Mouse (Mus musculus): ENCODE results near the gene Hist1h1b. TPM values are rescaled to one million over a fixed set of nuclear protein-coding genes. Genes with fewer than 3 reads are reported as not detected.
A peak's percentile ranks its signal among the peaks of the same experiment; 100 is the strongest.
"Not testable (repeated sequence)": the region's sequence is repeated elsewhere in the genome, so short reads cannot be mapped to it uniquely, and the experiment has no call there.

Gene Hist1h1b
- polyA plus RNA-seq, 1 experiment from 2014 or later, result 20.4 TPM

DNA sequence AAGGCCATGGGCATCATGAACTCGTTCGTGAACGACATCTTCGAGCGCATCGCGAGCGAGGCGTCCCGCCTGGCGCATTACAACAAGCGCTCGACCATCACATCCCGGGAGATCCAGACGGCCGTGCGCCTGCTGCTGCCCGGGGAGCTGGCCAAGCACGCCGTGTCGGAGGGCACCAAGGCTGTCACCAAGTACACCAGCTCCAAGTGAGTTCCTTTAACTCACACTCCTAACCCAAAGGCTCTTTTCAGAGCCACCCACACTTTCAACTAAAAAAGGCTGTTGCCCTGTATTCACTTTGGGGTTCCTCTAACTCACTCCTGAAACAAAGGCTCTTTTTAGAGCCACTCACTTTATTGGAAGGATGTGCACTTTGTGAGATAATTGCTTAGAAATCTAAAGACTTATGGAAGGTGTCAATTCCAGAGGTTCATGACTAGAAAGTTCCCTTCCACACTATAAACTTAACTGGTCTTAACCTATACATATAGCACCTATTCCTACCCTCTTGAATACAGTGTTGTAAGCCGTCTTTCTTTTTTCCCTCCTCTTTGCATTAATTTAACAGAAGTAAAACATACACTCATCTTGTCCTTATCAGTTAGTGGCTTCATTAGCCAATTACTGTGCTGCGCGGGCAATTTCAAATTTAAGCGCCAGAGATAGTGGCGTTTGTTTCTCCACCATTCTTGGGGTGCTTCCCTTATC is 26.0 kb downstream of the Hist1h1b start:
- DNase-seq (ENCODE audit: low spot score), result peak; percentile 51
- H3K27ac ChIP-seq (ENCODE audit: low read depth, low read length), result peak overlapping the region; percentile 99
- H3K9ac ChIP-seq (ENCODE audit: low read depth, low read length), result peak overlapping the region; percentile 70
- not testable (repeated sequence) for H3K36me3 ChIP-seq (ENCODE audit: control insufficient read depth, insufficient read depth, low read length); H3K27me3 ChIP-seq (replicated peaks; ENCODE audit: control insufficient read depth, insufficient read depth, low read length); H3K4me1 ChIP-seq (replicated peaks; ENCODE audit: control insufficient read depth, insufficient read depth, low read length); H3K9me3 ChIP-seq (ENCODE audit: control insufficient read depth, low read length)
- 0% methylated on average over 9 of the region's 26 CpGs for WGBS
- H3K4me3 ChIP-seq (ENCODE audit: low read depth, low read length), result peak overlapping the region; percentile 42
- ATAC-seq (replicated peaks; ENCODE audit: low FRiP score), result peak; percentile 27
- peak overlapping the region; percentile 59 for H3K4me2 ChIP-seq

GRCm38 (mm10) chr13:21753524-21754285 is 26.7 kb downstream of the Hist1h1b start, which contains the start of the genes Hist1h2ak and Hist1h2bn:
Hist1h2ak (minus strand) TSS chr13:21753827.
Hist1h2bn (plus strand) TSS chr13:21754123.
- H3K9ac ChIP-seq (ENCODE audit: low read depth, low read length), result peak within 1 kb of the TSS; percentile 70
- WGBS, result under 1% methylated on average over 39 of the region's 50 CpGs
- H3K27me3 ChIP-seq (replicated peaks; ENCODE audit: control insufficient read depth, insufficient read depth, low read length), result not testable (repeated sequence)

GRCm38 (mm10) chr13:21753051-21753523 is 27.3 kb downstream of the Hist1h1b start:
- DNase-seq (ENCODE audit: low spot score), result no peak
- H3K27me3 ChIP-seq (replicated peaks; ENCODE audit: control insufficient read depth, insufficient read depth, low read length), result no peaks in the 10 kb centered on the region
- ATAC-seq (replicated peaks; ENCODE audit: low FRiP score), result no peak
- WGBS, result 2% methylated on average over 10 of the region's 10 CpGs
- peaks cover 11% of the 10 kb centered on the region for H3K4me1 ChIP-seq (replicated peaks; ENCODE audit: control insufficient read depth, insufficient read depth, low read length)
- H3K4me3 ChIP-seq (ENCODE audit: low read depth, low read length), result peak overlapping the region; percentile 41
- H3K9ac ChIP-seq (ENCODE audit: low read depth, low read length), result peak overlapping the region; percentile 66
- H3K27ac ChIP-seq (ENCODE audit: low read depth, low read length), result peak overlapping the region; percentile 97
- H3K4me2 ChIP-seq, result peak overlapping the region; percentile 61
- H3K9me3 ChIP-seq (ENCODE audit: control insufficient read depth, low read length), result no peaks in the 10 kb centered on the region
- no peaks in the 10 kb centered on the region for H3K36me3 ChIP-seq (ENCODE audit: control insufficient read depth, insufficient read depth, low read length)

More at GRCm38 (mm10) chr13:21753524-21754285, 26.7 kb downstream of the Hist1h1b start, which contains the start of the genes Hist1h2ak and Hist1h2bn:
- H3K27ac ChIP-seq (ENCODE audit: low read depth, low read length), result peak within 1 kb of the TSS; percentile 99
- peak; percentile 83 for ATAC-seq (replicated peaks; ENCODE audit: low FRiP score)
- peak within 1 kb of the TSS; percentile 61 for H3K4me2 ChIP-seq
- H3K9me3 ChIP-seq (ENCODE audit: control insufficient read depth, low read length); H3K4me1 ChIP-seq (replicated peaks; ENCODE audit: control insufficient read depth, insufficient read depth, low read length); H3K36me3 ChIP-seq (ENCODE audit: control insufficient read depth, insufficient read depth, low read length): not testable (repeated sequence)
- peak within 1 kb of the TSS; percentile 42 for H3K4me3 ChIP-seq (ENCODE audit: low read depth, low read length)
- peak; percentile 74 for DNase-seq (ENCODE audit: low spot score)

DNA sequence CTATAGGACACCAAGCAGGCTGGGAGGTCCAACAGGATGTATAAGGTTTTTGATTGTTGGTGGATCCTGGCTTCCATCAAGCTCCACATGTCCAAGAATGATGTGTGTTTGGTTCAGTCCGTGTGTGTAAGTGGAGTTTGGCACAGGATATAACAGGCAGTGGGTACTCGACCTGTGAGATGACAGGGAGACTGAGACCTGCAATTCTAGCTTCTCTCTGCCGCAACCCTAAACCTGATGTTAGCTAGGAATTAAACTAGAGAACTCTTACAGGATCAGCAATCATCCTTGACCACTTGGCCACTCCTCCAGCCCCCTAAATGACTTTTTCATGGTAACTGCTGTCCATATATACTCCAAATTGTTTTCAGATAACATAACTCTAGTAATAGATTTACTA is 28.1 kb downstream of the Hist1h1b start:
- no peaks in the 10 kb centered on the region for H3K27me3 ChIP-seq (replicated peaks; ENCODE audit: control insufficient read depth, insufficient read depth, low read length)
- H3K9me3 ChIP-seq (ENCODE audit: control insufficient read depth, low read length), result no peaks in the 10 kb centered on the region
- peaks cover 11% of the 10 kb centered on the region for H3K4me1 ChIP-seq (replicated peaks; ENCODE audit: control insufficient read depth, insufficient read depth, low read length)
- peak; percentile 50 for DNase-seq (ENCODE audit: low spot score)
- no peaks in the 10 kb centered on the region for H3K36me3 ChIP-seq (ENCODE audit: control insufficient read depth, insufficient read depth, low read length)
- peak overlapping the region; percentile 97 for H3K27ac ChIP-seq (ENCODE audit: low read depth, low read length)
- ATAC-seq (replicated peaks; ENCODE audit: low FRiP score), result no peak
- WGBS, result 39% methylated on average over 3 of the region's 3 CpGs
- peak overlapping the region; percentile 61 for H3K4me2 ChIP-seq
- H3K4me3 ChIP-seq (ENCODE audit: low read depth, low read length), result peak overlapping the region; percentile 41
- H3K9ac ChIP-seq (ENCODE audit: low read depth, low read length), result peak overlapping the region; percentile 66

DNA sequence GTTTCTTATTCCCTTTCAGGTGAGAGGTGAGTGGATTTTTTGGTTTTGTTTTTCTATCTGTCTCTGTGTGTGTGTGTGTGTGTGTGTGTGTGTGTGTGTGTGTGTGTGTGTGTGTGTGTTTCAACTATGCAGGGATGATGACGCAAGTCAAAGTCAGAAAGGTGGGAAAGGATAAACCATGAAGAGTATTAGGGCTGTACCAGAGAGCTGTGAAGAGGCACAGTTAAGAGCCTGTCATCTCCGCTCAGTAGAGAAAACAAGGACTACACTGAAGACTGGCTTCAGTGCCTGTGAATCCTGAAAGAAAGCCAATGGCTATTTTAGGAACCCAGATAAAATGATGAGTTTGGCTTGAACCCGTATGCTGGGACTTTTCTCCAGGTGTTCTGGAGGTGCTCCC is 28.6 kb downstream of the Hist1h1b start:
- no peak for DNase-seq (ENCODE audit: low spot score)
- peak overlapping the region; percentile 66 for H3K9ac ChIP-seq (ENCODE audit: low read depth, low read length)
- 53% methylated on average over 3 of the region's 3 CpGs for WGBS
- peaks cover 11% of the 10 kb centered on the region for H3K4me1 ChIP-seq (replicated peaks; ENCODE audit: control insufficient read depth, insufficient read depth, low read length)
- H3K4me2 ChIP-seq, result peak overlapping the region; percentile 61; the same call in 1 of the 2 replicates
- ATAC-seq (replicated peaks; ENCODE audit: low FRiP score), result no peak
- H3K36me3 ChIP-seq (ENCODE audit: control insufficient read depth, insufficient read depth, low read length), result no peaks in the 10 kb centered on the region
- peak overlapping the region; percentile 41 for H3K4me3 ChIP-seq (ENCODE audit: low read depth, low read length)
- H3K27ac ChIP-seq (ENCODE audit: low read depth, low read length), result peak overlapping the region; percentile 97
- no peaks in the 10 kb centered on the region for H3K9me3 ChIP-seq (ENCODE audit: control insufficient read depth, low read length)
- no peaks in the 10 kb centered on the region for H3K27me3 ChIP-seq (replicated peaks; ENCODE audit: control insufficient read depth, insufficient read depth, low read length)

DNA sequence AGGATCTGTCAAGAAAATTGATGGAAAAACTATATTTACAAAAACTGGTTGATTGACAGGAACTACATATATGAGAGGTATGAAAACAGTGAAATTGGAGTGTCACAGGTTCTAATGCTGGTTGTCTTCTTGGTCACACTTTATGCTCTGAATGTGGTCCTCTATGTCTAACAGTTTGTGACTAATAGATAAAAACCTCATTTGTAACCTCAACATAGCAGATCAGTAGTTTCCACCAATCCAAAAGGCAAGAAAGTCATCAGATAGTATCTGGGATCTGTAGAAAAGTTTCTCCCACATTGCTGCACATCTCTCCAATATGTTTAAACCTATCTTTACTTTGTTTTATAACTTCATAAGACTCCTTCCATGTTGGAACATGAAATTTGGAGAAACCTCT is 29.0 kb downstream of the Hist1h1b start:
- no peak overlapping the region for H3K4me3 ChIP-seq (ENCODE audit: low read depth, low read length)
- DNase-seq (ENCODE audit: low spot score) (no peak), ATAC-seq (replicated peaks; ENCODE audit: low FRiP score) (no peak)
- H3K9me3 ChIP-seq (ENCODE audit: control insufficient read depth, low read length), result no peaks in the 10 kb centered on the region
- peak overlapping the region; percentile 66 for H3K9ac ChIP-seq (ENCODE audit: low read depth, low read length)
- no peaks in the 10 kb centered on the region for H3K36me3 ChIP-seq (ENCODE audit: control insufficient read depth, insufficient read depth, low read length)
- peak overlapping the region; percentile 97 for H3K27ac ChIP-seq (ENCODE audit: low read depth, low read length)
- peaks cover 11% of the 10 kb centered on the region for H3K4me1 ChIP-seq (replicated peaks; ENCODE audit: control insufficient read depth, insufficient read depth, low read length)
- H3K4me2 ChIP-seq, result peak overlapping the region; percentile 22; the same call in 1 of the 2 replicates
- H3K27me3 ChIP-seq (replicated peaks; ENCODE audit: control insufficient read depth, insufficient read depth, low read length), result no peaks in the 10 kb centered on the region

- DNase-seq (ENCODE audit: low spot score) (peak; percentile 98), ATAC-seq (replicated peaks; ENCODE audit: low FRiP score) (peak; percentile 71)
- Histone ChIP-seq H3K4me3 (ENCODE audit: low read depth, low read length) (peak within 1 kb of the TSS; percentile 58), H3K27ac (ENCODE audit: low read depth, low read length) (peak within 1 kb of the TSS; percentile 97), H3K4me1 (replicated peaks; ENCODE audit: control insufficient read depth, insufficient read depth, low read length) (peaks cover 11% of the 10 kb centered on the region), H3K9ac (ENCODE audit: low read depth, low read length) (peak within 1 kb of the TSS; percentile 81), H3K4me2 (peak within 1 kb of the TSS; percentile 83)
- WGBS, result under 1% methylated on average over 45 of the region's 56 CpGs
- H3K36me3 ChIP-seq (ENCODE audit: control insufficient read depth, insufficient read depth, low read length); H3K9me3 ChIP-seq (ENCODE audit: control insufficient read depth, low read length); H3K27me3 ChIP-seq (replicated peaks; ENCODE audit: control insufficient read depth, insufficient read depth, low read length): not testable (repeated sequence)
Observed at GRCm38 (mm10) chr13:21750159-21751017, 30.0 kb downstream of the Hist1h1b start, which contains the start of gene Hist1h4k. Hist1h4k (minus strand) TSS chr13:21750505.

All from liver, embryonic 11.5 days (tissue).